25 mouse cellular contexts compared by ENCODE assay signal in the genomic region with DNA sequence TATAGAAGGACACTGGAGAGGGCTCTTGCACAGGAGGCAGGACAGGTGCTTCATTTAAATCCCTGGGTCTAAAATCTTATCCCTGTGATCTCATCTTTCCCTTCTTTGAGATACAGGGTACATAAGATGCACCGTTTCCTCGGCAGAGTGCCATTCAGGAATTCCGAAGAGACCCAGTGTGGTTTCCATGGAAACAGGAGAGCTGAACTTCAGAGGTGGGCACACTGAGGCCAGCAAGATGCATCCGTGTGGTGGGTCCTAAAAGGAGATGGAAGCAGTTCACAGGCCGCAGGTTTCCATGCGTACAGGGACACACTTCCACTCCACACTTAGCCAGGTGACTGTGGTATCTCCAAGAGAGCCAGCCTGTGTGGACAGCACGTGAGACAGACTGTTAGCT. TPM values are rescaled to one million over a fixed set of nuclear protein-coding genes. Genes with fewer than 3 reads are reported as not detected.
DNase-seq lines count a peak whose midpoint lies in the region; ATAC-seq and TF ChIP-seq lines count a peak whose summit lies in the region.
"Had no signal": no experiment of that assay in that cellular context is flagged by ENCODE, and none has a peak within 500 bp of the region (broad histone marks: within the 10 kb centered on the region; RNA-seq: fewer than 3 reads in every experiment).

No protein-coding gene starts in this region.

- no peaks in the 10 kb centered on the region for H3K27me3 ChIP-seq in neural tube, embryonic 14.5 days (ENCODE audit: control insufficient read depth, insufficient read depth, low read length)
- H3K27me3 ChIP-seq in hindbrain, postnatal 0 days (ENCODE audit: insufficient read depth, low read length) = no peaks in the 10 kb centered on the region
- H3K27me3 ChIP-seq: kidney, embryonic 15.5 days; limb, embryonic 13.5 days; midbrain, embryonic 12.5 days had no signal

- ATAC-seq in neural tube, embryonic 14.5 days (ENCODE audit: low read depth) = peak; percentile 17; the same call in 1 of the 2 replicates
- ATAC-seq in hindbrain, postnatal 0 days = peak; percentile 73; the same call in 1 of the 2 replicates
- ATAC-seq: intestine, postnatal 0 days; liver, embryonic 12.5 days; Patski had no signal

- 51% methylated on average over 7 of the region's 7 CpGs for WGBS in neural tube, embryonic 14.5 days
- WGBS in hindbrain, postnatal 0 days = 41% methylated on average over 7 of the region's 7 CpGs

- no peak overlapping the region for H3K9ac ChIP-seq in neural tube, embryonic 14.5 days (replicated peaks; ENCODE audit: low read depth, low read length)
- H3K9ac ChIP-seq in hindbrain, postnatal 0 days (replicated peaks; ENCODE audit: low read length) = no peak overlapping the region
- H3K9ac ChIP-seq: kidney, embryonic 15.5 days; limb, embryonic 13.5 days; liver, embryonic 12.5 days; midbrain, embryonic 12.5 days had no signal

- no peaks in the 10 kb centered on the region for H3K36me3 ChIP-seq in neural tube, embryonic 14.5 days (ENCODE audit: control insufficient read depth, insufficient read depth, low read length)
- no peaks in the 10 kb centered on the region for H3K36me3 ChIP-seq in hindbrain, postnatal 0 days (ENCODE audit: insufficient read depth, low read length)
- H3K36me3 ChIP-seq: G1E; heart, embryonic 10.5 days; kidney, embryonic 15.5 days; limb, embryonic 13.5 days; liver, embryonic 12.5 days; midbrain, embryonic 12.5 days had no signal

- no peak overlapping the region for H3K4me2 ChIP-seq in neural tube, embryonic 14.5 days (ENCODE audit: low read depth, low read length)
- no peak overlapping the region for H3K4me2 ChIP-seq in hindbrain, postnatal 0 days (ENCODE audit: low read depth, low read length)
- H3K4me2 ChIP-seq: kidney, embryonic 15.5 days; limb, embryonic 13.5 days; liver, embryonic 12.5 days; midbrain, embryonic 12.5 days had no signal

- no peak for TF ChIP-seq CTCF in hindbrain, postnatal 0 days (IDR thresholded peaks at IDR 0.05; ENCODE audit: low read depth)

- H3K27ac ChIP-seq in neural tube, embryonic 14.5 days (ENCODE audit: low read depth, low read length) = no peak overlapping the region
- no peak overlapping the region; the same call in 1 of the 2 replicates for H3K27ac ChIP-seq in hindbrain, postnatal 0 days
- H3K27ac ChIP-seq: gastrocnemius, adult 2 months; heart, embryonic 10.5 days; kidney, embryonic 15.5 days; limb, embryonic 13.5 days; liver, embryonic 12.5 days; midbrain, embryonic 12.5 days had no signal

- no peak overlapping the region for H3K4me3 ChIP-seq in neural tube, embryonic 14.5 days (ENCODE audit: low read depth, low read length)
- H3K4me3 ChIP-seq in hindbrain, postnatal 0 days (ENCODE audit: low read length) = no peak overlapping the region
- H3K4me3 ChIP-seq: gastrocnemius, adult 2 months; heart, embryonic 10.5 days; kidney, embryonic 15.5 days; limb, embryonic 13.5 days; liver, embryonic 12.5 days; midbrain, embryonic 12.5 days had no signal

- H3K9me3 ChIP-seq in neural tube, embryonic 14.5 days (ENCODE audit: control insufficient read depth, low read length) = no peaks in the 10 kb centered on the region
- H3K9me3 ChIP-seq in hindbrain, postnatal 0 days (ENCODE audit: low read length) = no peaks in the 10 kb centered on the region
- H3K9me3 ChIP-seq: G1E; heart, embryonic 10.5 days; kidney, embryonic 15.5 days; limb, embryonic 13.5 days; liver, embryonic 12.5 days; midbrain, embryonic 12.5 days had no signal

- peak; percentile 73 for DNase-seq in heart, adult 11 months
- DNase-seq in heart, postnatal 4 days = no peak
- DNase-seq in neural tube, embryonic 10.5 days (ENCODE audit: extremely low spot score, low spot score) = no peak
- peak; percentile 81 for DNase-seq in hindbrain, postnatal 0 days (ENCODE audit: low spot score)
- DNase-seq in yolk sac, embryonic 10.5 days (ENCODE audit: low spot score) = no peak
- DNase-seq in urinary bladder, adult 2 months (ENCODE audit: low spot score) = no peak
- DNase-seq: adrenal gland, adult 8-10 months; B cell, adult 2 months; cerebellum, adult 2 months; gastrocnemius, adult 2 months; layer of hippocampus, adult 9-11 months; lung, adult 18-20 months; lung, postnatal 10 days; right cerebral cortex, postnatal 25 days; spleen, adult 18-20 months had no signal

- H3K4me1 ChIP-seq in neural tube, embryonic 14.5 days (ENCODE audit: control insufficient read depth, insufficient read depth, low read length) = no peaks in the 10 kb centered on the region
- no peaks in the 10 kb centered on the region for H3K4me1 ChIP-seq in hindbrain, postnatal 0 days (ENCODE audit: insufficient read depth, low read length)
- H3K4me1 ChIP-seq: heart, embryonic 10.5 days; kidney, embryonic 15.5 days; limb, embryonic 13.5 days; midbrain, embryonic 12.5 days had no signal

RNA-seq across cellular contexts. Expression of gene Wasf3, which starts 52.2 kb away (rescaled TPM):
- under 1 TPM; 0.29 to 0.31 TPM for total RNA-seq in heart, postnatal 4 days (2021)
- 9.7 and 13.5 TPM in 2 replicates for polyA plus RNA-seq in neural tube, embryonic 14.5 days (2014; fragmentation: Nextera tagmentation; extraction: Ambion mirVana)
- total RNA-seq in hindbrain, postnatal 0 days (2014; rRNA removed) = 38.6 and 39.8 TPM in 2 replicates
- polyA plus RNA-seq in hindbrain, postnatal 0 days (2015; fragmentation: Nextera tagmentation; extraction: Ambion mirVana) = 15.7 and 17.0 TPM in 2 replicates
- polyA plus RNA-seq in urinary bladder, adult 2 months (2012; rRNA removed) = 3.0 and 4.8 TPM in 2 replicates
- total RNA-seq: CH12.LX had no signal
- polyA plus RNA-seq: G1E had no signal

Comparison
In these comparisons a context has a peak if more than half of its experiments do, and no peak if none do; other contexts are left out.
1. DNase-seq: peak in heart, adult 11 months (single experiment) and hindbrain, postnatal 0 days (single experiment); none in heart, postnatal 4 days (single experiment), neural tube, embryonic 10.5 days (single experiment), yolk sac, embryonic 10.5 days (single experiment) and urinary bladder, adult 2 months (single experiment).